Mouse (Mus musculus) retina, postnatal 1 day (tissue): ENCODE measurements at regions not wholly inside any gene's neighbourhood (a gene's known extent, or its start where the extent isn't known, plus 50 kb on each side); places are given as distances from the start of the nearest gene placed in this dataset.
A peak's percentile ranks its signal among the peaks of the same experiment; 100 is the strongest.

Experiments used
- DNase-seq: peaks from one replicate; pipeline ENCODE4 v3.0.0-alpha.2; 2012

DNA sequence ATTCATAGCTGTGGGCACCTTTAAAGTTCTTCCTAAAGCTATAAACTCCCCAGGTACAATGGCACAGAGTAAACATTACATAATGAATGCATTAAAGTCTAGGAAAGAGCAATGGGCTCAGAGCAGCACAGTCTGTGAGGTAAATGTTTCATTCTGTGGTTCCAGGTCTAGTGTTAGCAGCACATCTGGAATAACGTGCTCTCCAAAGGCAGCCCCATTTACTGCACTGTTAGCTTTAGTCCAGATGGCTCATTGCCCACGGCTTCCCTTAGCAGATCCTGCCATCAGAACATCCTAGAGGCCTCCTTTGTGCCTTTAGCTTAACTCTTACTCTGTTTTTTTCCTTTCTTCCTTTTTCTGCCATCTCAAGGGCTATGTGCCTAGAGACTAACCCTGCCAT, 87.7 kb upstream of the Tspan7 start:
- DNase-seq, result no peak

GRCm38 (mm10) chrX:10411238-10411637, 73.7 kb upstream of the Tspan7 start:
- DNase-seq, result peak; percentile 71

- DNase-seq, result peak; percentile 1
Measured at GRCm38 (mm10) chrX:10422440-10422839, 62.5 kb upstream of the Tspan7 start.
